Mouse (Mus musculus) ovary, postnatal 10 days (tissue): ENCODE results near the gene Gstp1.
"Not testable (repeated sequence)": the region's sequence is repeated elsewhere in the genome, so short reads cannot be mapped to it uniquely, and the experiment has no call there.

Experiments used
- DNase-seq: peaks from one replicate; pipeline ENCODE4 v3.0.0; 2022; ENCODE audit warnings: low spot score

Gene Gstp1

DNA sequence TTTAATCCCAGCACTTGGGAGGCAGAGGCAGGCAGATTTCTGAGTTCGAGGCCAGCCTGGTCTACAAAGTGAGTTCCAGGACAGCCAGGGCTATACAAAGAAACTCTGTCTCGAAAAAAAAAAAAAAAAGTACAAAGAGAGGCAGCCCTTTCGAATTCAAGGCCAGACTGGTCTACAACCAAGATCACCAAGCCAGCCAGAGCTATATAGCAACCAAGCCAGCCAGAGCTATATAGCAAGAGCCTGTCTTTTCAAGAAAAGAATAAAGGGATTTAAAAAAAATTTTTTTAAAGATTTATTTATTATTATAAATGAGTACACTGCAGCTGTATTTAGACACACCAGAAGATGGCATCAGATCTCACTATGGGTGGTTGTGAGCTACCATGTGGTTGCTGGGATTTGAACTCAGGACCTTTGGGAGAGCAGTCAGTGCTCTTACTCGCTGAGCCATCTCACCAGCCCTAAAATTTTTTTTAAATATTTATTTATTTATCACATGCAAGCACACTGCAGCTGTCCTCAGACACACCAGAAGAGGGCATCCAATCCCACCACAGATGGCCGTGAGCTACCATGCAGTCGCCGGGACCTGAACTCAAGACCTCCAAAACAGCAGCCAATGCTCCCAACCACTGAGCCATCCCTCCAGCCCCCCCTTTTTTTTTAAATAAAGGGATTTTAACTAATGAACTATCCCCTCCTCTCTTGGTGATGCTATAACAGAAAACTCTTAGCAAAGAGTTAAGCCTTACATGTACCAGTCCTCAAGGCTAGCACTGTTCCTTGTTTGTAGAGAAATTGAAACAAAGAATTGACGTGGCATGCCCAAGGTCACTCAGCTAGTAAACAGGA, 22.5 kb upstream of the Gstp1 start:
- not testable (repeated sequence) for DNase-seq

DNA sequence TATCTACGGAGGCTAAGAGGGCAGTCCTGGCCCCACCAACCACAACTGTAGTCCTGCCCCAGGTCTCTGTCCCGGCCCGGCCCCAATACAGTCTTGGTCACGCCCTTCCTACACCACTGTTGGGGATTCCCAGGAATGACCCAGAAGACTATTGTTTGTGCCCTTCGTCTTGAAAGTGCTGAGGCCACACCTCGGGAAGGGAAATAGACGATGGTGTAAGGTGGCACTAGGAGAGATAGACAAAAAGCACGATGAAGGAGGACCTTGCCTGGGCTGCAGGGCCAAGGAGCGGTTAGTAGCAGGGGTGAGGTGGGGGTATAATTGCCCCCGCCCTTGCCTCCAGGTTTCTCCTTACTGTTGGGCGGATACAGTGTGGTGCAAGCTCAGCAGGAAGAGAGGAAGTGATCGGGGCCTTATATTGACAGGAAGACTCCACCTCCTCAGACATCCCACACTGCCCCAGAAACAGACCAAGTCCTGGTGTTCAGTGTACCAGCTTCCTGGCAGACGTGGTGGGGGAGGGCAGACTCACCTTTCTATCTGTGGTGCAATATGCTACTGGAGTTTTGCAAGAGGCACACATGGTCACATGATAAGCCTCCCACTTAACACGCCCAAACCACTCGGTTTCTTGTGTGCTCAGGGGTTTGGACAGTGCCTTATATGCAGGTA, 21.4 kb upstream of the Gstp1 start, which contains the start of gene Gstp3:
Gene Gstp3, minus strand, starts transcription at position 501 of the 672 bp plus-strand sequence.
- DNase-seq, result no peak

DNA sequence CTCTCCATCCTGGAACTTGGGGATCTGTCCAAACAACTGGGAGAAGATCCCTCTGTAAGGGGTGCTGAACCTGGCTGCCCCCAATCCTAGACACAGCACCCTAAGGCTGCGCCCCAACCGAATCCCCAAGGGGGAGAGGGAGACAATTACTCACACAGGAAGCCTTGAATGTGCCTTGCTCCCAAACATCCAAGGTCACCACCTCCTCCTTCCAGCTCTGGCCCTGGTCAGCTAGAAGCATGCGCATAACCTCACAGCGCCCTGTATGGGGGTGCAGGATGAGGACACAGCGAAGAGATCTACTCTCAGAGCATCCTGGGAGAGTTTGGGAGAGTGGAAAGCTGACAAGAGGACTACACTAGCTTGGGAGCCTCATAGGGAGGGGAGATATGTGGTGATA, 20.8 kb upstream of the Gstp1 start:
- DNase-seq, result no peak

DNA sequence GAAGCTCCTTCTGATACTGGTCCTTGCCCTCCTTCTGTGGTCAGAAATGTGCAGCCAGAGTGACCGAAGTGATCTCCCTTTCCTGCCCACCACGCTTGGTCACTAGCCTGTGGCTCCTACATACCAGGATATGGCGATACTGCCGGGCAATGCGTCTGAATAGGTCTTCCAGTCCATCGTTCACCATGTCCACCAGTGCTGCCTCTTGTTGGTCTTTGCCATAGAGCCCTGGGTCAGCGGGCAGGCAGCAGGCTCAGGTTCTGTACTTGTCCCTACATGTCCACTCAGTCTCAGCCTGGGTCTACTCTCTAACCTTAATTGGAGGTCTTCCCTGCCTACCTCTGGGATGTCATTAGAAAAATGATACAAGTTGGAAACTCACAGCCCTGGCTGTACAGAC, 20.2 kb upstream of the Gstp1 start:
- no peak for DNase-seq

DNA sequence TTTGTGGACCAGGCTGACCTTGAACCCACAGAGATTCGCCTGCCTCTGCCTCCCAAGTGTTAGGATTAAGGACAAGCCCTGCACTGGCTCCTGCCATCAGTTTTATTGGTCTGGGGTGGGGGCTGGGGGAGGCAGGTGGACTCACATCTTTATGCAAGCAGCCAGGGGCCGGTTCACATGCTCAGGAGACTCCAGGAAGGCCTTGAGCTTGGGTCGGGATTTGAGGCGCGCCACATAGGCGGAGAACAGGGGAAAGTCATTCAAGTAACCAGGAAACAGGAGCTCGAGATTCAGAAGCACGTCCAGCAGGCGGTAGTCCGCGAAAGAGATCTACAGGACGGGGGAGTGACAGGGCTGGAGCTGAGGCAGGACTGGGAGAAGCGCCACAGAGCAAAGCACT, 19.6 kb upstream of the Gstp1 start:
- no peak for DNase-seq

DNA sequence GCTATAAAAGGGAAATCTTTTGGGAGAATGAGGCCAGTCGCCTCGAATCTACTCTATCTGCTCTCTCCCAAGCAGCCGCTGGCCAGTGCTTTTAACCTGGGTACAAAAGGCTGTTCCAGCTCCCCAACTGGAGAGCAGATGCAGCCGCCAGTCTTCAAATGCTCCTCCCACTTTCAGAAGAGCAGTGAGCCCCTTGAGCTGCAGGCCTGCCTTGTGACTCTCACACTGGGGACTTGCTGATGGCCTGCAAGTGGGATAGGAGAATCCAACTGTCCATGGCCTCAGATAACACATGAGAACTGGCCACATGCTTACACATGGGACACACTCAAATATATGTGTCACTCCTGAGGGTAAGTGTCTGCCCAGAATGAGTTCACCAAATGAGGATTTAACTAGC, 18.9 kb upstream of the Gstp1 start:
- DNase-seq, result no peak

DNA sequence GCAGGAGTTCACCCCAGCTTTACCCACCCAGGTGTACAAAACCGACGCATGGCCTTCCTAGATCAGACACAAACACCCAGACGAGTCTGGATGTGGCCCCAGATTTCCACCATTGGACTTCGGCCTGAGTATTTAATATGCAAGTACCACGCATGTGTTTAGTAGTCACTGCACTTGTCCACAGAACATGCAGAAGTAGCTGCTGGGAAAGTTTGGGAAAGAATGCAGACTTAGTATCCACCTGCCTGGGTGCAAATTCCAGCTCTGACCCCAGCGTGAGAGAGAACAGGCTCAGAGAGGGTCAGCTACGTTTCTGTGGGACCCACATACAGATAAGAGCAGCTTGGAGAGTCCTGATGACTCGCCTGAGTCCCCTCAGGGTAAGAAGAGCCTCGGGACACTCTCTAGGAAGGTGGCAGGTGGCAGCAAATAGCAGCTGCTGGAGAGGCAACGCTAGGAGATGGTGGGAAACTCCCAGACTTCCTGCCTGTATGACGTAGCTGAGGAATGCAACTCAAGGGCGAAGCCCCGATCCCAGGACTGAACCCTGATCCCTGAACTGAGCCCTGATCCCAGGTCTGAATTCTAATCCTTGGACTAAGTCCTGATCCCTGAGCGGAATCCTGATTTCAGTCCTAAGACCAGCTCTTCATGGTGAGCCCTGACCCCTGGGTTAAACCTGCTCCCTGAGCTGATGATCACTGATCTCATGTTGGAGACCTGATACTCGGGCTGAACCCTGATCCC, 18.3 kb upstream of the Gstp1 start:
- no peak for DNase-seq

DNA sequence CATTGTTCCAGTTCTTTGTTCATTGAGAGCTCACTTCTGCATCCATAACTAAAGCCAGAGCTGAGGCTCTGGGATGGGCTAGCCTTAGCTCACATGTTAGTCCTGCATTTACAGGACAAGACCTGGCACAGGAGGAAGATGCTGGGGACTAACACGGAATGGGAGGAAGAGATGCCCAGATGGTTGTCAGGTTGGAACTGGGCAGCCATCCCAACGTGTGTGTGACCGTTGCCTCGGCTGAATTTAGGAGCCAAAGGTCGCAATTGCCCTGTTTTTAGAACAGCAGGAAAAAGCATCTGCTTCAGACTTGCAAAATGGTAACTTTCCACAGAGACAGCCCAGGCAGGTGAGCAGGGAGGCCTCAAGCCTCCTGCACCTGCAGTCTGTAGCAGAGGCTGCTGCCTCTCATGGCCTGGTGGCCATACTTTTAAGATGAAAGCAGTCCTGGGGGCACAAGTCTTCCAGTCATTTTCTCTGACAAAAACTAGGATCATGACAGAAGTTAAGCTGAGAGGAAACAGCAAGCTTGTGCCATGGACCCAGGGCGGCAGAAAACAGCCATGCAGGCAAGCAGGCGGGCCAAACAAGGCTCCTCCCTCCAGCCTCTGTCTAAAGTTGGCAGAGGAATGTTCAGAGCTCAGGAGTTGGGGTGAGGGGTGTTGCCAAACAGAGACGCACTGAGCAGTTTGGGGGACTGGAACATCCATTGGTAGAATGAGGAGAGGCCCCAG, 17.6 kb upstream of the Gstp1 start:
- no peak for DNase-seq

DNA sequence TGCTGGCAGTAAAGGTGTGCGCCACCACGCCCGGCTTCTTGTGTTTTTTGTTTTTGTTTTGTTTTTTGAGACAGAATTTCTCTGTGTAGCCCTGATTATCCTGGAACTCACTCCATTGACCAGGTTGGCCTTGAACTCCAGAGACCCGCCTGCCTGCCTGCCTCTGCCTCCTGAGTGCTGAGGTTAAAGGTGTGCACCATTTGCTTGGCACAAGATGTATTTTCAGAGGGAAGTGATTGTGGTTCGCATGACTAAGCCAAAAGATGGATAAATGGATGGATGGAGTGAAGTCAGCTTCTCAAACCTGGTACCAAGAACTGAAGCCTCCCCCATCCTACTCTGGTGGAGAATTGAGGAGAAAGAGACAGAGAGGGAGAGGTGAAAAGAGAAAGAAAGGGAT, 16.8 kb upstream of the Gstp1 start:
- no peak for DNase-seq

DNA sequence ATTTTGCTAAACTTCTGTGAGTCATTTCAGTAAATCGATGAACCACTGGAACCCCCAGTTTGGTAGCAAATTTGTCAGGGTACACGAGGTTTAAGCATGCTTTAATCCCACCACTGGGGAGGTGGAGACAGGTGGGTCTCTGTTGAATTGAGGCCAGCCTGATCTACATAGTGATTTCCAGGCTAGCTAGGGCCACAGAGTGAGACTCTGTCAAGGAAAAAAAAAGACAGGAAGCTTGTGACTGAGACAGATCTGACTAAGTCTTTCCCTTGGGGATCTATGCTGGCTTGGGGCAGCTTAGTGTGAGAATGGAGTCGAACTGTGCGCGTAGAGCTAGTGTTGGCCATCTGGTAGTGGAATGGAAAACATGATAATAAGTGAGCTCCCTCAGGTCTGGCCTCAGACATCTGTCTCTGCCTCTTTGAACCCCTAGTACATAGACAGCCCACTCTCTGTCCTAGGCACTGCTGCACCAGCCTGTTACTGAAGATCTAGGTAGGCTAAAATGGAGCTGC, 14.8 kb upstream of the Gstp1 start:
- no peak for DNase-seq

DNA sequence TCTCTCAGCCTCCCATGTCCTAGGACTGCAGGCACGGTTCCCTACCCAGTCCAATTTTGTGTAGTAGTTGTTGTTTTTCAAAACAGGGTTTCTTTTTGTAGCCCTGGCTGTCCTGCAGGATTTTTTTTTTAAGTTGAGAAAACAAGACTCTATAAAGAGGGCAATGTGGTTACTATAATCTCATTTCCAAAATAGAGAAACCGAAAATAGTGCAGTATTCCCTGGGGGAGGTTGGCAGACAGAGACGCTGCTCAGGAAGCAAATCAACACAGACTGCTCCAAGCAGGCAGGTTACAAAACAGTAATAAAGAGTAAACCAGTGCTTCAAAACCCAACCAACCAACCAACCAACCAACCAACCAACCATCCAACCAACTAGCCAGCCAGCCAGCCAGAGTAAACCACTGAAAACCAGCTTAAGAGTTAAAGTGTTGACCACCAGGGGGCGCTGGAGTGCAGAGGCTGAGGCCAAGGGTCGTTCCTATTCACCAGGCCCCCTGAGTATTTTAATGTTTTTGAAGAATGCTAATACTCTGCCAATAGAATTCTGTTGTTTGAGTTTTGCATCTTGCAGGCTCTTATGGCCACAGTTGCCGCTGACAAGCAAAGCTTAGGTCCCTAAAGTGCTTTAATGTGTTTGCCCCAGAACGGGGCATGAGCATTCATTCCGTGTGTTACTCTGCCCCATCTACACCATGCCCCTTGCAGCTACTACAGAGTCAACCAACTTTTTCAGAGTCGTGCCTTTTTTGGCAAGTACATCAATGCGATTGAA, 14.1 kb upstream of the Gstp1 start:
- peak; percentile 39 for DNase-seq

DNA sequence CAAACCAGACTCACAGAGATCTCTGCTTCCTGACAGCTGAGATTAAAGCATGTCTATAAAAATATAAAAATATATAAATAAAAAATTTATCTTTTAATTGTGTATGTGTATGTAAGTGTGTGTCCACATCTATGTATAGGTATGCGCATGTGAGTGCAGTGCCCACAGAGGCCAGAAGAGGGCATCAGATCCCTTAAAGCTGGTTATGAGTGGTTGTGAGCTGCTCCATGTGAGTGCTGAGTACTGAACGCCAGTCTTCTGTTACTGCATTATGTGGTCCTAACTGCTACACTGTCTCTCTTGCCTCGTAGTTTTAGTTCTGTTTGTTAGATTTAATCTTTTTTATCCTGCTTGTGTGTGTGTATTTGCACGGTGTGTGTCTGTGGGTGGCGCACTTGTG, 13.2 kb upstream of the Gstp1 start:
- no peak for DNase-seq

DNA sequence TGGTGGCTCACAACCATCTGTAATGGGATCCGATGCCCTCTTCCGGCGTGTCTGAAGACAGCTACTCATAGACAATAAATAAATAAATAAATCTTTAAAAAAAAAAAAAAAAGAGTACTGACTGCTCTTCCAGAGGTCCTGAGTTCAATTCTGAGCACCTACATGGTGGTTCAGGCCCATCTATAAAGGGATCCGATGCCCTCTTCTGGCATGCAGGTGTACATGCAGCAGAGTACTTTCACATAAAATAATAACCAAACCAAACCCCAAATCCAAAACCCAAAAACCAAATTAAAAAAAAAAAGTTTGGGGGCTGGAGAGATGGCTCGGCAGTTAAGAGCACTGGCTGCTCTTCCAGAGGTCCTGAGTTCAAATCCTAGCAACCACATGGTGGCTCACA, 11.3 kb upstream of the Gstp1 start:
- DNase-seq, result not testable (repeated sequence)

DNA sequence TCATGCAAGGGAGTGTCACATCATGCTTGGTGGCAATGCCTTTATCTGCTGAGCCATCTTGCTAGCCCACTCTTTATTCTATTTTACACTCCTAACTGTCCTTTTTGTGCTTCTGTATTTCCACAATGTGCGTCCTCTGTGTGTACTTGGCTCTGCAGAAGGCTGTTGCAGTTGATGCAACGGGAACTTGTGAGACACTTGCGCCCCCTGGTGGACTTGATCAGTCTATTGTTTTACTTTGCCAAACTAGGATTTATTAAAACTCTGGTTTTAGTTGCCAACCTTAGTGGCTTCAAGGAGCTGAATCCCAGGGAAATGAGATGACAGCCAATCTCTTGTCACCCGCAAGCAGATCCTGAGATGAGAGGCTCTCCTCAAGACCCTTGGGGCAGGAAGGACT, 10.1 kb upstream of the Gstp1 start:
- DNase-seq, result peak; percentile 49

DNA sequence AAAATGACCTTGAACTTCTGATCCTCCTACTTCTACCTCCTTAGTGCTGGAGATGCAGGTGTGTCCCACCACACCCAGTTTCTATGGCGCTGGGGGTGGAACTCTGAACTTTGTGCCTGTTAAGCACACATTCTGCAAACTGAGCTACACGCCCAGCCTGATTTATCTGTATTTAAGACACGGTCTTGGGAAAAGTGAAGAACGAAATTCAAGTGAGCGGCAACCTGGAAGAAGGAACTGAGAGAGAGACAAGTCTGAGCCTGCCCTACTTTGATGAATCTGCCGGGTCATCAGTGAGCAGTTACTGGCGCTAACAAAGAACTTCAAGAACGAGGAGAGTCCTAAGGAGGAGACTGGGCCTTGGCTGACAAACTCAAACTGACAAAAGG, 9.1 kb upstream of the Gstp1 start:
- no peak for DNase-seq

DNA sequence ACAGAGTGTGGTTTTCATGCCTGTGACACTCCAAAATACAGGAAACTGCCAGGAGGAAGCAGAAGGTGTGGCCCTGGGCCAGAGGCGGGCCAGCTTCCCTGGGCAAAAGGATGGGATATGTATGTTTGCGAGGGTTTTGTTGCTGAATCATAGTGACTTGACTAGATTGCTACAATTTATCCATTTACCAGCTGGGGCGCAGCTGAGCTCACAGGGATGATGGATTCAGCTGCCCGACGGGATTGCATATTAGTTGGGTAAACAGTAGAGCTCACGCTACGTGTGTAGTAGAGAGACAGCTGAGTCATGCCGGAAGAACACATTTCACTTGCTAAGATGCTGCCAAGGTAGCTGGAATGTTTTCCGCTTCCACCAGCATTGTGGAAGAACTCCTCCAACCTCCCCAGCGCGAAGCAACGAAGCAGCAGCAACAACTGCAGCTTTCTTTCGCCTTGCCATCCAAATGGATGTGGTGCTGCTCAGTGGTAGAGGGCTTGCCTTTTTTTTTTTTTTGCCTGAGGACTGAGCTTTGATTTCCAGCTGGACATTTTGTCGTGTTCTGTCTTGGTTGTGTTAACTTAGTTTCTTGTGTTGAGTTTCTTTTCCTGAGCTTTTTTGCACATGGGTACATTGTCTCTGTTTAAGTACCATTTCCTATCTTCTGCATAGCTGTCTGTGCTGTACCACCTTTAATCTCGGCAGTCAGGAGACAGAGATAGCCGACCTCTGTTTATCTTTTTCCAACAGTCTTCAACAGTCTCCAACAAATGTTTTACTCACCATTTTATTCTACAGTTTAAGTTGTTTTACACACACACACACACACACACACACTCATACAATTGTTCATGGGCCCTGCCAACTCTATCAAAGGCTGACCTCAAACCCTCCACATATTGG, 8.4 kb upstream of the Gstp1 start, which contains the start of gene Gstp2:
Gene Gstp2, minus strand, starts transcription at position 58 of the 900 bp plus-strand sequence.
- DNase-seq, result peak; percentile 29

DNA sequence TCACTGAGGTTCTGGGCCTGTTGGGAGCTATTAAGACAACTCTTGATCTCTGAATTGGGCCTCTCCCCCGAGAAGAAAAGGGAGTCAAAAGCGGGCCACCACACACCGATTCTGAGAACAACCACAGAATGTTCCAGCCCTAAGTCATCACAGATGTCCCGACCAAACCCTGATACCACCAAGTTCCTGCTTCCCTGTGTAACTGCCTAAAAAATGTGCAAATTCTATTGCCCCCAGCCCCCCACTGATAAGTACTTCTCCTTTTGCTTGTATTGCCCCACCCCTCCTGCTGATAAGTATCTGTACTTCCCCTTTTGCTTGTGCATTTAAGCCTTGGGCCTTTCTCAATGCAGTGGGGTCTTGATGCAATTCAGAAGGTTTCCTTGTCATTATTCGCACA, 6.3 kb upstream of the Gstp1 start:
- not testable (repeated sequence) for DNase-seq

DNA sequence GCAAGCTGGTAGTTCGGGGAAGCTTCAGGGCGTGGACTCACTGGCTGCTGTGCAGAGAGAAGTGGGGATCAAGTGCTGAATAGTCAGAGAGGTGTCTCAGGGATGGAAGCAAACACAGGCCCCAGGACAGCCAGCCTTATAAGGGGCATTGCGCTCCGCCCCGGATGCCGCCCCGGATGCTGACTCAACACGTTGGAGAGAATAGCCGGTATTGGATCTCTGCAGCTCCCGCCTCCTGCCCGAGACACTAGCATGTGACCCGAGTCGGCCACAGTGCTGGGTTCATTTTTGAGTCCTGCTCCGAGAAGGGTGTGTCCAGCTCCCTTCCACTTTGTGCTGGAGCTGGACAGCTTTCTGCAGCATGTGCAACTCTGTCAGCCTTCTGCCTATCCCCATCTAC, 4.3 kb upstream of the Gstp1 start:
- DNase-seq, result no peak

DNA sequence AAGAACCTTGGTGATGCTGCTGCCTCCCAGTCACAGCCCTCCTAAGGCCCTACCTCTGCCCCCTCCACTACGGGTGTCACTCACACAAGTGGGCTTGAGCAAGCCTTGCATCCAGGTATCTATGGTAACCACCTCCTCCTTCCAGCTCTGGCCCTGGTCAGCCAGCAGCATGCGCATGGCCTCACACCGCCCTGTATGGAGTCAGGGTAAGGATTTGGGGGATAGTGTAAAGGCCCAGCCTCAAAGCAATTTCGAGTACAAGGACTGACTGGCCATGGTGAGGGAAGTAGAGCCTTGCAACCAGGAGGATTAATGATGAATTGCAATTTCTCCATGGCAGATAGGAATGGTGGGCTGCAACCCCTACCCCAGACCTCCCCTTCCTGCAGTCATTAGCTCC, 3.7 kb upstream of the Gstp1 start:
- DNase-seq, result not testable (repeated sequence)

DNA sequence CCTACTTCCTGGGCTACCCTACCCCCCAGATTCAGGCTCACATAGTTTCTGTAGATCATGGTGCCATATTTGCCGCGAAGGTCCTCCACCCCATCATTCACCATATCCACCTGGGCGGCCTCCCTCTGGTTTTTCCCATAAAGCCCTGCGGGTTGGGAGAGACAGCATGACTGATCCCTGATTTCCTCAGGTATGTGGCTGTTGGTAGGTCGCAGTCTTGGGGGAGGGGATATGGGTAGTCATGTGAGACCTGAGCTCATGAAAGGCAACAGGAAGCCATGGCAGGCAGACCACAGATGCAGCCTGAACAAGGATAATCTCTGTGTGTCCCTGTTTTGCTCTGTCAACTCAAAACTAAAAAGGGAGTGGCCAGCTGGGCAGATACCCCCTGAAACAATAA, 3.2 kb upstream of the Gstp1 start:
- DNase-seq, result not testable (repeated sequence)
